ENCODE assay signal across 7 mouse cellular contexts in the genomic region with DNA sequence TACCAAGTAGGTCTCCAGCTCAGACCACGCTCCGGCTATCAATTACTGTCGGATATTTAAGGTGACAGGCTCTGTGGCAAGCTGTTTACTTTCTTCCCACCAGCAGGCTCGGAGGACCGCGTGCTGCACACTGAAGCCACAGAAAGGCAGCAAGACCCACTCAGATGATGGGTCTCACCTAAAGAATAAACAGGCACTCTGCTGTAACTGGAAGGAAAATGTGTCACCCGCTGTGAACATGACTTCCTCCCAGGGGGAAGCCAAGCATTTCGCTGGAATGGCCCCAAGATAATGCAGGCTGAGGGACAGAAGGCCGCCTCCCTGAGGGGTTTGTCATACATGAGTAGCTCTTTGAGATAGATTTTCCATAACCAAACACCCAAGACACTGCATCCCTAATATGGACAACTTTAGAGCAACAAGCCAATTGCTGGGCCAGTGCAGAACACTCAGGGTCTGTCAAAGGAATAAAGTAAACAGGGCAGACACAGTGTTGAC.
DNase-seq lines count a peak whose midpoint lies in the region; ATAC-seq and TF ChIP-seq lines count a peak whose summit lies in the region.

No protein-coding gene starts in this region.

- H3K9ac ChIP-seq in kidney, postnatal 0 days (ENCODE audit: low read depth, low read length): no peak overlapping the region
- no peak overlapping the region for H3K9ac ChIP-seq in forebrain, postnatal 0 days
- H3K9ac ChIP-seq in hindbrain, embryonic 12.5 days: no peak overlapping the region

- no peaks in the 10 kb centered on the region for H3K36me3 ChIP-seq in kidney, postnatal 0 days (ENCODE audit: insufficient read depth, low read length)
- no peaks in the 10 kb centered on the region for H3K36me3 ChIP-seq in forebrain, postnatal 0 days (ENCODE audit: insufficient read depth)
- H3K36me3 ChIP-seq in hindbrain, embryonic 12.5 days: no peaks in the 10 kb centered on the region

- no peak for TF ChIP-seq CTCF in kidney, postnatal 0 days (IDR thresholded peaks at IDR 0.05; ENCODE audit: low read depth)
- no peak for TF ChIP-seq CTCF in forebrain, postnatal 0 days (IDR thresholded peaks at IDR 0.05; ENCODE audit: low read depth)

- H3K4me1 ChIP-seq in kidney, postnatal 0 days (replicated peaks; ENCODE audit: insufficient read depth, low read length): no peaks in the 10 kb centered on the region
- H3K4me1 ChIP-seq in forebrain, postnatal 0 days (ENCODE audit: insufficient read depth): peaks cover 5% of the 10 kb centered on the region; the same call in 1 of the 2 replicates
- peaks cover 11% of the 10 kb centered on the region for H3K4me1 ChIP-seq in hindbrain, embryonic 12.5 days

- H3K4me2 ChIP-seq in kidney, postnatal 0 days (ENCODE audit: low read length): no peak overlapping the region; the same call in 1 of the 2 replicates
- no peak overlapping the region for H3K4me2 ChIP-seq in forebrain, postnatal 0 days (ENCODE audit: low read depth)
- peak overlapping the region; percentile 27 for H3K4me2 ChIP-seq in hindbrain, embryonic 12.5 days (replicated peaks)

- 12% methylated on average over 9 of the region's 9 CpGs for WGBS in kidney, postnatal 0 days
- 10% methylated on average over 9 of the region's 9 CpGs for WGBS in forebrain, postnatal 0 days
- 8% methylated on average over 9 of the region's 9 CpGs for WGBS in hindbrain, embryonic 12.5 days

- H3K4me3 ChIP-seq in kidney, postnatal 0 days (replicated peaks; ENCODE audit: low read depth, low read length): no peak overlapping the region
- no peak overlapping the region for H3K4me3 ChIP-seq in forebrain, postnatal 0 days (ENCODE audit: low read depth, low read length)
- no peak overlapping the region for H3K4me3 ChIP-seq in hindbrain, embryonic 12.5 days

- no peak; the same call in 1 of the 2 replicates for ATAC-seq in kidney, postnatal 0 days (replicated peaks; ENCODE audit: low FRiP score, low read depth)
- ATAC-seq in forebrain, postnatal 0 days: peak; percentile 90
- peak; percentile 60 for ATAC-seq in hindbrain, embryonic 12.5 days (ENCODE audit: low FRiP score)

- H3K27me3 ChIP-seq in kidney, postnatal 0 days (ENCODE audit: insufficient read depth, low read length): no peaks in the 10 kb centered on the region
- no peaks in the 10 kb centered on the region for H3K27me3 ChIP-seq in forebrain, postnatal 0 days (ENCODE audit: insufficient read depth, low read length)
- H3K27me3 ChIP-seq in hindbrain, embryonic 12.5 days: no peaks in the 10 kb centered on the region

- peak; percentile 46 for DNase-seq in kidney, postnatal 0 days (ENCODE audit: low spot score)
- DNase-seq in kidney, adult 8-10 months: no peak
- peak; percentile 70 for DNase-seq in forebrain, postnatal 0 days
- DNase-seq in retina, embryonic 14.5 days (ENCODE audit: low spot score): peak; percentile 51
- DNase-seq in left cerebral cortex, adult 8-10 months (ENCODE audit: low spot score in 2 of 2): no peak
- DNase-seq in adrenal gland, adult 18-20 months (ENCODE audit: low spot score in 2 of 2): no peak

- no peak overlapping the region for H3K27ac ChIP-seq in kidney, postnatal 0 days
- no peak overlapping the region for H3K27ac ChIP-seq in forebrain, postnatal 0 days (ENCODE audit: low read depth, low read length)
- 0 out of 2 replicates have a peak overlapping the region, but pooled peaks have one; percentile 2 for H3K27ac ChIP-seq in hindbrain, embryonic 12.5 days

- H3K9me3 ChIP-seq in kidney, postnatal 0 days (replicated peaks; ENCODE audit: low read length): no peaks in the 10 kb centered on the region
- H3K9me3 ChIP-seq in forebrain, postnatal 0 days (ENCODE audit: low read length): no peaks in the 10 kb centered on the region
- no peaks in the 10 kb centered on the region for H3K9me3 ChIP-seq in hindbrain, embryonic 12.5 days (replicated peaks)

Comparison
In these comparisons a context has a peak if more than half of its experiments do, and no peak if none do; other contexts are left out.
1. DNase-seq: peak in kidney, postnatal 0 days (single experiment), forebrain, postnatal 0 days (single experiment) and retina, embryonic 14.5 days (single experiment); none in kidney, adult 8-10 months (0 of 2), left cerebral cortex, adult 8-10 months (0 of 2) and adrenal gland, adult 18-20 months (0 of 2).